Mouse (Mus musculus) stomach, embryonic 16.5 days (tissue): ENCODE measurements at regions not wholly inside any gene's neighbourhood (a gene's known extent, or its start where the extent isn't known, plus 50 kb on each side); places are given as distances from the start of the nearest gene placed in this dataset.

Source experiments
- ATAC-seq: fragments of 200-750 bp; cut with Nextera tagmentation; 2 replicates; pipeline ENCODE4 v1.8.0; 2017; ENCODE audit warnings: moderate number of reproducible peaks, moderate TSS enrichment; ENCODE audit not compliant: insufficient read depth, low FRiP score
- H3K27ac ChIP-seq: fragments of 300-500 bp; sonication (generic); 2 replicates; pipeline ENCODE4 v1.5.1; 2014; ENCODE audit warnings: low read length
- H3K27me3 ChIP-seq: fragments of 300-500 bp; sonication (generic); 2 replicates; pipeline ENCODE4 v1.6.1; 2014; ENCODE audit warnings: low read length, control low read depth, mixed read lengths; ENCODE audit not compliant: control insufficient read depth, insufficient read depth
- H3K36me3 ChIP-seq: fragments of 300-500 bp; sonication (generic); 2 replicates; pipeline ENCODE4 v1.6.1; 2014; ENCODE audit warnings: low read length; ENCODE audit not compliant: control insufficient read depth, insufficient read depth
- H3K4me1 ChIP-seq: fragments of 300-500 bp; sonication (generic); 2 replicates; pipeline ENCODE4 v1.6.1; 2014; ENCODE audit warnings: low read length, control low read depth, mixed read lengths; ENCODE audit not compliant: control insufficient read depth, insufficient read depth
- H3K4me2 ChIP-seq: fragments of 300-500 bp; sonication (generic); 2 replicates; pipeline ENCODE4 v1.6.1; 2014; ENCODE audit warnings: low read depth, low read length, mixed read lengths
- H3K4me3 ChIP-seq: fragments of 300-500 bp; sonication (generic); replicated peaks from 2 replicates; pipeline ENCODE4 v1.5.1; 2014; ENCODE audit warnings: mild to moderate bottlenecking, low read length
- H3K9ac ChIP-seq: fragments of 300-500 bp; sonication (generic); 2 replicates; pipeline ENCODE4 v1.6.1; 2014; ENCODE audit warnings: low read length
- H3K9me3 ChIP-seq: fragments of 300-500 bp; sonication (generic); replicated peaks from 2 replicates; pipeline ENCODE4 v1.6.1; 2016; ENCODE audit warnings: low read length, control low read depth; ENCODE audit not compliant: control insufficient read depth
- WGBS: fragments of 180-500 bp; shearing (Covaris S2); extraction: QIAGEN DNeasy Blood & Tissue Kit; methylation state at CpG from one replicate; pipeline ENCODE4 v1.1.7; 2014; 5-methylcytosine and 5-hydroxymethylcytosine counted together

GRCm38 (mm10) chr10:124803997-124804614, 585.2 kb downstream of the Slc16a7 start:
- no peaks in the 10 kb centered on the region for H3K27me3 ChIP-seq
- H3K4me1 ChIP-seq = no peaks in the 10 kb centered on the region
- H3K4me3 ChIP-seq = no peak overlapping the region
- no peaks in the 10 kb centered on the region for H3K36me3 ChIP-seq
- ATAC-seq = no peak
- H3K4me2 ChIP-seq = no peak overlapping the region
- no peaks in the 10 kb centered on the region for H3K9me3 ChIP-seq
- no peak overlapping the region for H3K27ac ChIP-seq
- H3K9ac ChIP-seq = no peak overlapping the region
- WGBS = 73% methylated on average over 3 of the region's 3 CpGs
